Mouse (Mus musculus): ENCODE data around the gene Mettl9.

The Mettl9 gene

GRCm38 (mm10) chr7:121044251-121044650 is 10.0 kb downstream of the Mettl9 start:
- DNase-seq (ENCODE audit: low spot score): no peak

GRCm38 (mm10) chr7:121045671-121046453 is 11.6 kb downstream of the Mettl9 start:
- no peak for DNase-seq (ENCODE audit: low spot score)

GRCm38 (mm10) chr7:121047624-121048023 is 13.4 kb downstream of the Mettl9 start:
- no peak for DNase-seq (ENCODE audit: low spot score)

DNA sequence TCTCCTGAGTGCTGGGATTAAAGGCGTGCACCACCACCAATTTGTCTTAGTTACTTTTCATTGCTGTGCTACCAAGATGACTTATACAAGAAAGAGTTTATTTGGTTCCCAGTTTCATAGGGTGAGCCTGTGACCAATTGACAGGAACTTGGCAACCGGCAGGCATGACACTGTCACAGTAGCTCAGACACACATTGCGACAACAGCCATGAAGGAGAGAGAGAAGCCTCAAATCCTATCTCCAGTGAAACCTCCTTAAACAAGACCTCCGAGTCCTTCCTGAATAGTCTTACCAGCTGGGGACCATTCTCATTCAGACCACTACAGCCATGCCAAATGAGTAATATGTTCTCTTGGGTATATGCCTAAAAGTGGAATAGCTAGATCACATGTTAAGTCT is 18.8 kb downstream of the Mettl9 start:
- no peak for DNase-seq (ENCODE audit: low spot score)

DNA sequence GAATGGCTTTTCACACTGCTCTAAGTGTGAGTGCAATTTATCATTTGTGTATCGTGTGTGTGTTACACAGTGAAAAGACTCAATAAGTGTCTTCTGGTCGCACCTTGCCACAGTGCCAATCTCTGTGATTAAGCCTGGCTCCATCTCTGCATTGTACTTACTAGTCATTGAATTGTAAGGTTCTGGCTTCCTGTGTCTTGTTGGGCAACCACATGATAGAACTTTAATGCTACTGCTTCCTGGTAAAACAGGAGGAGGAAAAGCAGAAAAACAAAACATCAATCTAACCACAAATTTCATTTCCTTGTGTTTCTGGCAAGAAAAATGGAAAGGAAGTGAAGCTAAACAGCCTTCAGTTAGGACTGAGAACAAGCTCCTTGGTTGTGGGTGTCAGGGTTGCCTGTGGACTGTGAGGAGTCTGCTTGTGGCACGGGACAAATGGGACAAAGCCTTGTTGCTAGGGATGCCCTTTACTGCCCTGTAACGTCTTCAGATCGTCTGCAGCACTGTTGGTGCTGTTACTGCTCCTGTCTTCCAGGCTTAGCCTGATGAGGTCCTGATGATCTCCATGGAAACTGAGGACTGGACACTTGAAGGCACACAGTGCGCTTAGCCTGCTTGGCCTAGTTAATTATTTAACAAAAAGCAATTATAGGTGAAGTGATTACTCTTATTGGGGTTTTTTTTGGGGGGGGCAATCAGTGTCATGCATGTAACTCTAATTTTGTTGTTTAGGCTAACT is 25.4 kb downstream of the Mettl9 start:
- DNase-seq (ENCODE audit: low spot score): no peak

DNA sequence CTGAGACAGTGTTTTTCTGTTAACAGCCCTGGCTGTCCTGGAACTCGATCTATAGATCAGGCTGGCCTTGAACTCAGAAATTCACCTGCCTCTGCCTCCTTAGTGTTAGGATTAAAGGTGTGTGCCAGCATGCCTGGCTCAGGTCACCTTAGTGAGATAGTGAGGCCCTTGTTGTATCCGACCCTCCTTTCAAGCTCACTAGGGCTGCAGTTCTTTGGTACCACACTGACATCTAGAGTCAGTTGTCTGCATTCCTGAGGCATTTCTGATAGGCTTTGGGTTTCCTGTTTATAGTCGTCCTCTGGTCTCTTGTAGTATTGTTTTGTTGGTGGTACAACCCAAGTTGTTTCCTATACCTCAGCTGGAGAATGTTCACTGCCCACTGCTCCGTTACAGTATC is 30.1 kb downstream of the Mettl9 start:
- no peak for DNase-seq (ENCODE audit: low spot score)

DNA sequence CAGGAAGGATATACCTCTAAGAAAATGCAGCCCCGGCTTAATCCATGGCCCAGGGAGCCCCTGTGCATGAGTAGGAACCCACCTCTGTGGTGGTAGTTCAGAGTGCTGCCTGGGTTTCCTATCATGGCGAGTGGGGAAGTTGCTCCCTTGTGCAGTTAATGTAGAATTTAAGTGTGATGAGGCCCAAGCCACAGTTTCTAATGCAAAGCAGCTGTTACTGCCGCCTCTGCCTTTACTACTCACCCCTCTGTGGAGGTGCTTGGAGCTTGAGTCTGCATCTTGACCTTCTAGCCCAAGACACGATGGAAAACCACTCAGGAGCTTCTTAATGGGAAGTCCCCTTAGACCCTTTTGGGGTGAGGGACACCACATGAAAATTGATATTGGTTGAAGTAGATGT is 37.0 kb downstream of the Mettl9 start:
- DNase-seq (ENCODE audit: low spot score): no peak

DNA sequence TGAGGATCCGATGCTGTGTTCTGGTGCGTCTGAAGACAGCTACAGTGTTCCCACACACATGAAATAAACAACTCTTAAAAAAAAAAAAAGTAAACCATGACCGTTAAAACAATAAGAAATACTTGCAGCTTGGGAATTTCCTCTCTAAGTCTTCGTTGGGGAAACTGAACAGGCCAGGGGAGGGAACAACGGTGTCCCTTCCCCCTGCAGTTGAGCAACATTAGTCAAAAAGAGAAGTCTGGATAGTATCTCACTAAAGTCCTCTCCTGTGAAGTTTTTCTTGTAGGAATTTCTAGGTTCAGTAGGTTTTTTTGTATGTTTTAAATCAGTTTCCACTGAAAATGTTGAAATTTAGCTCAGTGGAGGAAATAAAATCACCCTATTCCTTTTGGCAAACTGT is 38.3 kb downstream of the Mettl9 start:
- DNase-seq (ENCODE audit: low spot score): no peak

DNA sequence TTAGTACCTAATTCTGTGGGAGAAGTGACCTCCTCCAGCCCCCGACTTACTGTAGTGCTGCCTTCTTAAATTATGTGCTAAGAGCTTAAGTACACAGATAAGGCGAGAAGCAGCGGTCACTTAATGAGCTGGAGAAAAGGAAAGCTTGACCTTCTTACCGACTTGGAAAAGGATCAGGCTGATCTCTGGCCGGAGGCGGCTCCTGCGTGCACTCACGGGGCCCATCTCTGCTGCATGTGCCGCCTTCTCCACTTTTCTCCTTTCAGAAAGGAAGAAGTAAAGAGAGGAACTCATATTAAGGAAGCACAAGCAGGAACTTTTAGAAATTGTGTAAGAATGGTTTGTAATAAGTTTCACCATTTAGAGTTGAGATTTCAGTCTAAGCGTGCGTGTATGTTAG is 40.0 kb downstream of the Mettl9 start, which contains the start of gene Igsf6:
Gene Igsf6 (minus strand): TSS at position 292 of the 400 bp plus-strand sequence.
- no peak for DNase-seq (ENCODE audit: low spot score)

DNA sequence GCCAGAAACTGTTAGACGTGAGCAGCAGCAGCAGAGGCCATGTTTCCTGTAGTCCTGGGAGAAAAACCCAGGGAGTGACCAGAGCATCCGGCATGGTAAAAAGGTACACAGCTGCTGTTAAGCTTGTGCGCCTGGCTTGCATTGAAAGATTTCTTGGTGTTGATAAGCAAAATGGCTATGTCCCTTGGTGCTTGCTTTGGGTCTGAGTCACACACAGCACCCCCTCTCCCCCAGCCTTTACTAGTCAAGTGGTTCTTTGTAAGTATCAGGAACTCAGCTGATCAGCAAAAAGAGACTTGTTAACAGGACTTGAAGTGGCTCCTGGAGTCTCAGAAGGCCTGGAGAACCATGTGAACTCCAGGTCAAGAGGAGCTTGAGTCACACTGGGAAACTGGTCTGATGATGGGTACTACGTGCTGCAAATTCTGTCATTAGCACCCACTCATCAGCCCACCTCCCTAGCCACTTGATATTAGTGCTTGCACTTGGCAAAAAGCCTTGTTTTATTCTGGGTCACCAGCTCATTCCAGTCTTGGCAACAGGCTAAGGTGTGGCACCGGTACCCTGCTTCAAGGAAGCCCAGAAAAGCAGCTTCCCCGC is 40.7 kb downstream of the Mettl9 start:
- DNase-seq (ENCODE audit: low spot score): no peak

DNA sequence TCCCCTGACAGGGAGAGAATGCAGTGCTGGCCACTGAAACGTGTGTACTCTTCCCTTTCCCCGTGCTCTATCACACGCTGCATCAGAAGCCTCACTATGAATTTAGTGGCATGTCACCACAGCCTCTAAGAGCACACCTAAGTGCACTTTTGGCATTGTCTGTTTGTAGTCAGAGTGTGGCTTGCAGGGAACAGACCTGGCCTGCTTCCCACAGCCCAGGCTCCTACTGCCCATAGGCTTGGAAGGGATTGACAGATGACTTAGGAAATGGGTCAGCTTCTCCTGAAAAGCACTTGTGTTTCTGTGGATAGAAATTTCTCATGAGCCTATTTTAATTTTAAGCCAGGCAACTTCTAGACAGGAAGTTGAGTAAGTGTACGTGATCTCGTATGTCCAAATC is 41.2 kb downstream of the Mettl9 start:
- no peak for DNase-seq (ENCODE audit: low spot score)

- DNase-seq (ENCODE audit: low spot score): no peak
Measured at GRCm38 (mm10) chr7:121077311-121077710, 43.1 kb downstream of the Mettl9 start.

- DNase-seq (ENCODE audit: low spot score): no peak
Measured at GRCm38 (mm10) chr7:121077829-121078228, 43.6 kb downstream of the Mettl9 start.

GRCm38 (mm10) chr7:121081350-121081749 is 47.1 kb downstream of the Mettl9 start, which contains the start of gene Otoa:
Gene Otoa, plus strand, starts transcription at chr7:121081650.
- DNase-seq (ENCODE audit: low spot score): no peak

- no peak for DNase-seq (ENCODE audit: low spot score)
Measured at GRCm38 (mm10) chr7:121081816-121082215, 47.6 kb downstream of the Mettl9 start.

- DNase-seq (ENCODE audit: low spot score): no peak
Measured at GRCm38 (mm10) chr7:121082949-121083513, 48.8 kb downstream of the Mettl9 start.

DNA sequence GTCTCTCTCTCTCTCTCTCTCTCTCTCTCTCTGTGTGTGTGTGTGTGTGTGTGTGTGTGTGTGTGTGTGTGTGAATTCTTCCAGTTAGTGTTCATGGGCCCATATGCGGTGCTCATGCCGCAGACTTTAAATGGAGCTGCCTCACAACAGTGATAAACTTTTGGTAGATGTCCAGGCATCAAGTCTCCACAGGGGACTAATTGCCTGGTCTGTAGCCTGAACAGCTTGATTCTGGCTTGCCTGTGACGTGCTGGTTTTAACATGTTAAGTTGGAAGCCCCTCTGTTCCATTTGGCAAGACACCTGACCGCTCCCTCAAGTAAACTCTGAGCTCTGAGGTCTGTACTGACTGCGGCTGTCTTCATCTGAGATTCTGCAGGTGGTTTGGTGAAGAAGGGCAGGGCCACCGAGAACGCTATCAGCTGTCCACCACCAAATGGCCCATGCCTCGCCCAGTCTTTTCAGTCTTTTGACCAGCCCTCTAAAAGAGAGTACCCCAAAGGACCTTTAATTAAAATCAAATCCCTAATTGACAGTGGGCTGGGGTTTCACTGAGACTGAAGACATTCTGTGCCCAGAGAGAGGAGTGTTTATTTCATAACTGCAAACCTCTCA is 50.7 kb downstream of the Mettl9 start:
- no peak for DNase-seq (ENCODE audit: low spot score)

- DNase-seq (ENCODE audit: low spot score): no peak
Measured at GRCm38 (mm10) chr7:121085500-121085899, 51.3 kb downstream of the Mettl9 start.

DNA sequence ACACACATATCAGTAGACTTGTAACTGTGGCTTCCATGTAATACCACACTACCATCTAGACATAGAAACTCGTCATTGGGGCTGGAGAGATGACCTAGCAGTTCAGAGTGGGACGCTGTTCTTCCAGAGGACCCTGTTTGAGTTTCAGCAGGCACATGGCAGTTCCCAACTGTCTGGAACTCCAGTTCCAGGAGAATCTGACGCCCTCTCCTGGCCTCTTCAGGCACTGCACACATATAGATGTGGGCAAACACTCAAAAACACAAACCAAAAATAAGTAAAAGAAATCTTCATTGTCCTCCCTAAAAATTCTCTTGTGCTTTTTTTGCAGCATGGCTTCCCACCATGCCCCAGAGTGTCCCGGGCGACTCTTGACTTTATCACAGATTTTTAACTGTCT is 54.5 kb downstream of the Mettl9 start:
- no peak for DNase-seq (ENCODE audit: low spot score)

- no peak for DNase-seq (ENCODE audit: low spot score)
Measured at GRCm38 (mm10) chr7:121090748-121091147, 56.5 kb downstream of the Mettl9 start.

DNA sequence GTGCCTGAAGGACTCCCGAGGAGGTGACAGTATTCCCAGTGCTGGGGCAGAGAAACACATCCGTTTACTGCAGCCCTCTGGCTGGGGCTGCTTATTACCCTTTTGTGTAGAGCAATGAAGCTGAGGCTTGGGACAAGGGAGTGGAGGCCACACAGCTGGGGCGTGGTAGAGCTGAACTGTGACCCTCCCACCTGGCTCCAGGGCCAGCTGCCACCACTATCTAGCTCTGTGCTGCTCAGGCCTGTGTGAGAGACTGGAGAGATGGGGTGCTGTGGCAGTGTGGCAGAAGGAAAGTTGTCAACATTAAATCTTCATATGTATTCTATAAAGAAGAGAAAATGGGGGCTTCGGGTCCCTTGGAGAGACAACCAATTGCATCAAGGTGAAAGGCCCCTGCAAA is 58.8 kb downstream of the Mettl9 start:
- DNase-seq (ENCODE audit: low spot score): no peak

Data from testis, postnatal 14 days (tissue).